Mouse (Mus musculus): Measurements from ENCODE around the gene Mtnr1b.

Mtnr1b gene

GRCm38 (mm10) chr9:15802413-15803027 lies 71.8 kb downstream of the Mtnr1b start:
- no peak for DNase-seq (ENCODE audit: low read depth, low spot score)

- no peak for DNase-seq (ENCODE audit: low read depth, low spot score)
These were observed 74.0 kb downstream of the Mtnr1b start for GRCm38 (mm10) chr9:15800402-15800801.

- peak; percentile 8 for DNase-seq (ENCODE audit: low read depth, low spot score)
These were observed 79.9 kb downstream of the Mtnr1b start for GRCm38 (mm10) chr9:15794408-15794807.

- no peak for DNase-seq (ENCODE audit: low read depth, low spot score)
These were observed 82.3 kb downstream of the Mtnr1b start for GRCm38 (mm10) chr9:15792076-15792475.

- no peak for DNase-seq (ENCODE audit: low read depth, low spot score)
These were observed 87.7 kb downstream of the Mtnr1b start for GRCm38 (mm10) chr9:15786610-15787009.

- DNase-seq (ENCODE audit: low read depth, low spot score): no peak
These were observed 88.2 kb downstream of the Mtnr1b start for GRCm38 (mm10) chr9:15786192-15786591.

GRCm38 (mm10) chr9:15781936-15782335 lies 92.4 kb downstream of the Mtnr1b start:
- DNase-seq (ENCODE audit: low read depth, low spot score): no peak

- no peak for DNase-seq (ENCODE audit: low read depth, low spot score)
These were observed 99.4 kb downstream of the Mtnr1b start for GRCm38 (mm10) chr9:15774911-15775310.

All from R1 (cell line).